Mouse (Mus musculus): ENCODE data around the gene 6030452D12Rik.

DNA sequence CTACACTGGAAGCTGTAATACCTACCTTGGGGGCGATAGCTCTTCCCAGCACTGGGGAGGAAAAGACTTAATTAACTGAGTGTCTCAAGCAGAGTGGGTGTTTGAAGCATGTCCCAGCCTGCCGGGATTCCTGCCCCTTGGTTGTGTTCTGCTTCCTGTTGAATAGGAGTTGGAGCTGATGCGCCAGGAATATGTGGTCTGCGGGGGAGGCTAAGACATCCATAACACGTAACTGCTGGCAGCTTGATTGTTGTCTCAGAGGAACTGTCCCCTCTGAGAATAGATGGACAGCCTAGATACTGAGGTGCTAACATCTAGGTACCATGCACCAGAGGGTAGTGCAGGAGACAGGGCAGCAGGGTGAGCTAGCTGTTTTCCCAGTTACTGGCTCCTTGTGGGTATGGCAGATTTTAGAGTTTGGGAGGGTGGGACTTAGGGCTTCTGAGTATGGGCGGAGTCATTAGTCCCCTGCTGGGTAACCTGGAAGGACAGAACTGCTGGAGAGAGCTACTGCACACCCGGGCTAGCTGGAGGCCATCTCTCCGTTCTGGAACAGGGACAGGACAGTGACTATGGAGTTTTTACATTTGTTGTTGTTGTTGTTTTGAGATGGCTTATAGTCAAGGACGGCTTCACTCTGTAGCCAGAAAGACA, 28.4 kb downstream of the 6030452D12Rik start:
- TF ChIP-seq SMC3 (IDR thresholded peaks at IDR 0.05; ENCODE audit: low read depth, low read length) = no peak
- no peak for TF ChIP-seq POLR2A (IDR thresholded peaks at IDR 0.05; ENCODE audit: low read depth, low read length)
- no peak for TF ChIP-seq MYC (IDR thresholded peaks at IDR 0.05; ENCODE audit: low read depth, low read length)
- TF ChIP-seq KAT2A (IDR thresholded peaks at IDR 0.05; ENCODE audit: insufficient replicate concordance, low read length) = no peak
